Mouse (Mus musculus) neural tube, embryonic 14.5 days (tissue): ENCODE results near the gene Foxo1. TPM values are rescaled to one million over a fixed set of nuclear protein-coding genes. Genes with fewer than 3 reads are reported as not detected.

Experiments
- ATAC-seq: fragments of 200-750 bp; cut with Nextera tagmentation; 2 replicates; pipeline ENCODE4 v1.8.0; 2017; ENCODE audit warnings: low read depth, mild to moderate bottlenecking, moderate TSS enrichment, moderate library complexity
- H3K27ac ChIP-seq: fragments of 300-500 bp; sonication (generic); 2 replicates; pipeline ENCODE4 v1.5.1; 2014; ENCODE audit warnings: low read depth, mild to moderate bottlenecking, control low read depth, low read length, moderate library complexity, mixed read lengths
- H3K27me3 ChIP-seq: fragments of 300-500 bp; sonication (generic); 2 replicates; pipeline ENCODE4 v1.6.1; 2014; ENCODE audit warnings: low read length; ENCODE audit not compliant: control insufficient read depth, insufficient read depth
- H3K36me3 ChIP-seq: fragments of 300-500 bp; sonication (generic); 2 replicates; pipeline ENCODE4 v1.6.1; 2014; ENCODE audit warnings: low read length, mixed read lengths; ENCODE audit not compliant: control insufficient read depth, insufficient read depth
- H3K4me1 ChIP-seq: fragments of 300-500 bp; sonication (generic); 2 replicates; pipeline ENCODE4 v1.6.1; 2014; ENCODE audit warnings: low read length; ENCODE audit not compliant: control insufficient read depth, insufficient read depth
- H3K4me2 ChIP-seq: fragments of 300-500 bp; sonication (generic); 2 replicates; pipeline ENCODE4 v1.6.1; 2014; ENCODE audit warnings: mild to moderate bottlenecking, low read depth, low read length, control low read depth
- H3K4me3 ChIP-seq: fragments of 300-500 bp; sonication (generic); 2 replicates; pipeline ENCODE4 v1.5.1; 2014; ENCODE audit warnings: low read depth, low read length, control low read depth, mixed read lengths
- H3K9ac ChIP-seq: fragments of 300-500 bp; sonication (generic); replicated peaks from 2 replicates; pipeline ENCODE4 v1.6.1; 2014; ENCODE audit warnings: low read depth, mild to moderate bottlenecking, control low read depth, low read length, mixed read lengths
- H3K9me3 ChIP-seq: fragments of 300-500 bp; sonication (generic); 2 replicates; pipeline ENCODE4 v1.6.1; 2016; ENCODE audit warnings: low read length; ENCODE audit not compliant: control insufficient read depth
- WGBS: fragments of 180-500 bp; shearing (Covaris S2); extraction: QIAGEN DNeasy Blood & Tissue Kit; methylation state at CpG from one replicate; pipeline ENCODE4 v1.1.7; 2014; 5-methylcytosine and 5-hydroxymethylcytosine counted together
- polyA plus RNA-seq: library from polyadenylated mRNA; unstranded; fragments of >200 nt; fragmentation: Nextera tagmentation; extraction: Ambion mirVana; gene quantifications from 2 replicates; pipeline ENCODE4 v1.2.1, GENCODE M21; 2014

Gene Foxo1
- polyA plus RNA-seq, 1 experiment from 2014 or later = 2.1 TPM

GRCm38 (mm10) chr3:52364576-52364975, 96.4 kb downstream of the Foxo1 start:
- Histone ChIP-seq H3K36me3 (no peaks in the 10 kb centered on the region), H3K27ac (no peak overlapping the region), H3K27me3 (no peaks in the 10 kb centered on the region), H3K4me2 (no peak overlapping the region), H3K9ac (no peak overlapping the region), H3K9me3 (no peaks in the 10 kb centered on the region), H3K4me3 (no peak overlapping the region), H3K4me1 (no peaks in the 10 kb centered on the region)
- WGBS = 89% methylated on average over 6 of the region's 6 CpGs
- ATAC-seq = no peak

- Histone ChIP-seq H3K4me3 (no peak overlapping the region), H3K4me2 (no peak overlapping the region), H3K27ac (no peak overlapping the region), H3K4me1 (no peaks in the 10 kb centered on the region), H3K9ac (no peak overlapping the region), H3K9me3 (no peaks in the 10 kb centered on the region), H3K36me3 (no peaks in the 10 kb centered on the region), H3K27me3 (no peaks in the 10 kb centered on the region)
- 87% methylated on average over 9 of the region's 9 CpGs for WGBS
- ATAC-seq = no peak
Measured at GRCm38 (mm10) chr3:52369204-52369603, 101.1 kb downstream of the Foxo1 start.

- Histone ChIP-seq H3K27ac (no peak overlapping the region), H3K4me2 (no peak overlapping the region), H3K4me1 (no peaks in the 10 kb centered on the region), H3K27me3 (no peaks in the 10 kb centered on the region), H3K4me3 (no peak overlapping the region), H3K9ac (no peak overlapping the region), H3K36me3 (no peaks in the 10 kb centered on the region), H3K9me3 (no peaks in the 10 kb centered on the region)
- ATAC-seq = no peak
- 76% methylated on average over 7 of the region's 7 CpGs for WGBS
Measured at GRCm38 (mm10) chr3:52369881-52370428, 101.8 kb downstream of the Foxo1 start.

- Histone ChIP-seq H3K4me3 (no peak overlapping the region), H3K9ac (no peak overlapping the region), H3K4me2 (no peak overlapping the region), H3K36me3 (no peaks in the 10 kb centered on the region), H3K27me3 (no peaks in the 10 kb centered on the region), H3K27ac (no peak overlapping the region), H3K4me1 (no peaks in the 10 kb centered on the region), H3K9me3 (no peaks in the 10 kb centered on the region)
- 81% methylated on average over 5 of the region's 5 CpGs for WGBS
- ATAC-seq = no peak
Measured at GRCm38 (mm10) chr3:52376974-52377373, 108.8 kb downstream of the Foxo1 start.

GRCm38 (mm10) chr3:52383351-52383750, 115.2 kb downstream of the Foxo1 start:
- WGBS = 80% methylated on average over 7 of the region's 7 CpGs
- no peak for ATAC-seq
- Histone ChIP-seq H3K27me3 (no peaks in the 10 kb centered on the region), H3K36me3 (no peaks in the 10 kb centered on the region), H3K9me3 (no peaks in the 10 kb centered on the region), H3K9ac (no peak overlapping the region), H3K4me2 (no peak overlapping the region), H3K4me1 (no peaks in the 10 kb centered on the region), H3K4me3 (no peak overlapping the region), H3K27ac (no peak overlapping the region)

- no peak overlapping the region for H3K4me2 ChIP-seq
- no peaks in the 10 kb centered on the region for H3K27me3 ChIP-seq
- 42% methylated on average over 8 of the region's 8 CpGs for WGBS
- no peak for ATAC-seq
- no peaks in the 10 kb centered on the region for H3K4me1 ChIP-seq
- no peaks in the 10 kb centered on the region for H3K36me3 ChIP-seq
- no peaks in the 10 kb centered on the region for H3K9me3 ChIP-seq
- H3K4me3 ChIP-seq = no peak overlapping the region
- no peak overlapping the region for H3K9ac ChIP-seq
- no peak overlapping the region for H3K27ac ChIP-seq
Measured at GRCm38 (mm10) chr3:52386343-52386742, 118.2 kb downstream of the Foxo1 start.

GRCm38 (mm10) chr3:52390321-52390720, 122.2 kb downstream of the Foxo1 start:
- Histone ChIP-seq H3K9ac (no peak overlapping the region), H3K27me3 (no peaks in the 10 kb centered on the region), H3K36me3 (no peaks in the 10 kb centered on the region), H3K4me2 (no peak overlapping the region), H3K9me3 (no peaks in the 10 kb centered on the region), H3K27ac (no peak overlapping the region), H3K4me1 (no peaks in the 10 kb centered on the region), H3K4me3 (no peak overlapping the region)
- 84% methylated on average over 7 of the region's 7 CpGs for WGBS
- no peak for ATAC-seq

- WGBS = 72% methylated on average over 17 of the region's 17 CpGs
- H3K4me2 ChIP-seq = no peak overlapping the region
- H3K9me3 ChIP-seq = no peaks in the 10 kb centered on the region
- no peaks in the 10 kb centered on the region for H3K36me3 ChIP-seq
- H3K27ac ChIP-seq = no peak overlapping the region
- H3K27me3 ChIP-seq = no peaks in the 10 kb centered on the region
- no peaks in the 10 kb centered on the region for H3K4me1 ChIP-seq
- H3K9ac ChIP-seq = no peak overlapping the region
- ATAC-seq = no peak
- no peak overlapping the region for H3K4me3 ChIP-seq
Measured at GRCm38 (mm10) chr3:52390766-52391665, 122.9 kb downstream of the Foxo1 start.

GRCm38 (mm10) chr3:52391897-52392296, 123.8 kb downstream of the Foxo1 start:
- Histone ChIP-seq H3K4me1 (no peaks in the 10 kb centered on the region), H3K9me3 (no peaks in the 10 kb centered on the region), H3K4me2 (no peak overlapping the region), H3K9ac (no peak overlapping the region), H3K36me3 (no peaks in the 10 kb centered on the region), H3K27me3 (no peaks in the 10 kb centered on the region), H3K27ac (no peak overlapping the region), H3K4me3 (no peak overlapping the region)
- no peak for ATAC-seq
- WGBS = 80% methylated on average over 6 of the region's 6 CpGs
